Mouse (Mus musculus): ENCODE results near the gene Spatc1l.

DNA sequence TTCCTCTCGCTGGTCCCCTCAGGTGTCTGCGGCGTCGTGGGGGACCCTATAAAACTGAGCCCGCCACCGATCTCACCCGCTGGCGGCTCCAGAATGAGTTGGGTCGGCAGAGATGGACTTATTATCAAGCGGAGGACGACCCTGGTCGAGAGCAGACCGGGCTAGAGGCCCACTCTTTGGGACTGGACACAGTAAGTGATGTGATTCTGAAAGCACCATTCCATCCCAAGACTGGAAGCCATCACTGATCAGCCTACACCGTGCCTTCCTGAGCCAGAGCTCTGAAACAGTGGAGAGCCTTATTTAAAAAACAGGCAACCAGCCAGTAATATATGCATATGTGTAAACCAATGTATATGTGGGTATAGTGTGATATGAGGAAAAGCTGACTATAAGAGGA, 30.2 kb upstream of the Spatc1l start:
- TF ChIP-seq CTCF (IDR thresholded peaks at IDR 0.05; ENCODE audit: low read depth, low read length) (no peak), POLR2A (IDR thresholded peaks at IDR 0.05; ENCODE audit: borderline replicate concordance, low read depth, low read length) (no peak)
